Mouse (Mus musculus) testis, adult 2 months (tissue): ENCODE data around the gene Snw1. TPM values are rescaled to one million over a fixed set of nuclear protein-coding genes. Genes with fewer than 3 reads are reported as not detected.

Experiments used
- H3K27ac ChIP-seq: fragments of 200-500 bp; 2 replicates; pipeline ENCODE4 v1.5.1; 2012; ENCODE audit warnings: low read depth, low read length; ENCODE audit not compliant: control insufficient read depth, insufficient read depth
- H3K27me3 ChIP-seq: fragments of 200-500 bp; 2 replicates; pipeline ENCODE4 v1.6.1; 2012; ENCODE audit warnings: mild to moderate bottlenecking, low read length, moderate library complexity; ENCODE audit not compliant: control insufficient read depth, insufficient read depth
- H3K36me3 ChIP-seq: fragments of 200-500 bp; 2 replicates; pipeline ENCODE4 v1.6.1; 2012; ENCODE audit warnings: mild to moderate bottlenecking, low read length; ENCODE audit not compliant: control insufficient read depth, insufficient read depth
- H3K4me1 ChIP-seq: fragments of 200-500 bp; 2 replicates; pipeline ENCODE4 v1.6.1; 2012; ENCODE audit warnings: low read length; ENCODE audit not compliant: control insufficient read depth, insufficient read depth
- H3K4me3 ChIP-seq: fragments of 200-500 bp; 2 replicates; pipeline ENCODE4 v1.5.1; 2012; ENCODE audit warnings: low read depth, mild to moderate bottlenecking, low read length, moderate library complexity, mixed read lengths; ENCODE audit not compliant: control insufficient read depth
- CTCF ChIP-seq: fragments of 200-500 bp; IDR thresholded peaks from 2 replicates; pipeline ENCODE4 v1.5.1; 2012; ENCODE audit warnings: low read depth, mild to moderate bottlenecking, inconsistent platforms, low read length, moderate library complexity; ENCODE audit not compliant: control insufficient read depth, insufficient read depth, insufficient replicate concordance
- POLR2A ChIP-seq: fragments of 200-500 bp; IDR thresholded peaks from 2 replicates; pipeline ENCODE4 v1.6.1; 2012; ENCODE audit warnings: low read depth, mild to moderate bottlenecking, inconsistent platforms, low read length, moderate library complexity; ENCODE audit not compliant: control insufficient read depth
- polyA plus RNA-seq: library from polyadenylated mRNA; depleted of rRNA; stranded (reverse); fragments of >200 nt; gene quantifications from 2 replicates; pipeline ENCODE4 v1.2.3, GENCODE M21; 2012

Gene Snw1
- polyA plus RNA-seq, 1 experiment = 16.4 TPM

- Histone ChIP-seq H3K27ac (no peak overlapping the region), H3K27me3 (no peaks in the 10 kb centered on the region), H3K4me3 (no peak overlapping the region), H3K4me1 (no peaks in the 10 kb centered on the region), H3K36me3 (no peaks in the 10 kb centered on the region; the same call in 1 of the 2 replicates)
- TF ChIP-seq CTCF (no peak), POLR2A (no peak)
These were observed 50.2 kb downstream of the Snw1 start for GRCm38 (mm10) chr12:87421708-87422507.

GRCm38 (mm10) chr12:87419974-87420485 lies 52.0 kb downstream of the Snw1 start:
- Histone ChIP-seq H3K36me3 (no peaks in the 10 kb centered on the region; the same call in 1 of the 2 replicates), H3K4me1 (no peaks in the 10 kb centered on the region), H3K27ac (no peak overlapping the region), H3K4me3 (no peak overlapping the region), H3K27me3 (no peaks in the 10 kb centered on the region)
- TF ChIP-seq POLR2A (no peak), CTCF (no peak)

GRCm38 (mm10) chr12:87418921-87419320 lies 53.2 kb downstream of the Snw1 start:
- Histone ChIP-seq H3K36me3 (no peaks in the 10 kb centered on the region; the same call in 1 of the 2 replicates), H3K27ac (no peak overlapping the region), H3K4me1 (no peaks in the 10 kb centered on the region), H3K4me3 (no peak overlapping the region), H3K27me3 (no peaks in the 10 kb centered on the region)
- TF ChIP-seq CTCF (no peak), POLR2A (no peak)

GRCm38 (mm10) chr12:87416690-87417089 lies 55.4 kb downstream of the Snw1 start:
- no peak overlapping the region for H3K4me3 ChIP-seq
- no peaks in the 10 kb centered on the region for H3K4me1 ChIP-seq
- no peak overlapping the region for H3K27ac ChIP-seq
- H3K27me3 ChIP-seq = no peaks in the 10 kb centered on the region
- TF ChIP-seq CTCF = peak; percentile 70; the same call in 1 of the 2 replicates
- TF ChIP-seq POLR2A = no peak
- no peaks in the 10 kb centered on the region for H3K36me3 ChIP-seq

GRCm38 (mm10) chr12:87415358-87415757 lies 56.7 kb downstream of the Snw1 start:
- Histone ChIP-seq H3K36me3 (no peaks in the 10 kb centered on the region), H3K27me3 (no peaks in the 10 kb centered on the region), H3K4me3 (no peak overlapping the region), H3K4me1 (no peaks in the 10 kb centered on the region), H3K27ac (no peak overlapping the region)
- no peak for TF ChIP-seq CTCF

- Histone ChIP-seq H3K36me3 (no peaks in the 10 kb centered on the region), H3K4me3 (no peak overlapping the region), H3K4me1 (no peaks in the 10 kb centered on the region), H3K27me3 (no peaks in the 10 kb centered on the region), H3K27ac (no peak overlapping the region)
- TF ChIP-seq POLR2A (no peak), CTCF (peak; percentile 85)
These were observed 58.8 kb downstream of the Snw1 start for GRCm38 (mm10) chr12:87413179-87413790.

- H3K27me3 ChIP-seq = no peaks in the 10 kb centered on the region
- no peak overlapping the region for H3K27ac ChIP-seq
- no peaks in the 10 kb centered on the region for H3K36me3 ChIP-seq
- TF ChIP-seq POLR2A = no peak
- no peak for TF ChIP-seq CTCF
- H3K4me3 ChIP-seq = no peak overlapping the region
- H3K4me1 ChIP-seq = peaks cover 4% of the 10 kb centered on the region
These were observed 61.1 kb downstream of the Snw1 start for GRCm38 (mm10) chr12:87410999-87411398.
